Mouse (Mus musculus) limb, embryonic 11.5 days (tissue): Measurements from ENCODE around the gene Cfap73. TPM values are rescaled to one million over a fixed set of nuclear protein-coding genes. Genes with fewer than 3 reads are reported as not detected.
A peak's percentile ranks its signal among the peaks of the same experiment; 100 is the strongest.

Experiments
- ATAC-seq: fragments of 200-750 bp; cut with Nextera tagmentation; 2 replicates; pipeline ENCODE4 v1.8.0; 2017; ENCODE audit warnings: low read depth; ENCODE audit not compliant: insufficient number of reproducible peaks, low FRiP score, low TSS enrichment
- DNase-seq: peaks from one replicate; pipeline ENCODE4 v3.0.0-alpha.2; 2015; ENCODE audit warnings: low spot score
- H3K27ac ChIP-seq: fragments of 300-500 bp; sonication (generic); replicated peaks from 2 replicates; pipeline ENCODE4 v1.5.1; 2014; ENCODE audit warnings: low read depth, mild to moderate bottlenecking, low read length
- H3K27me3 ChIP-seq: fragments of 300-500 bp; sonication (generic); 2 replicates; pipeline ENCODE4 v1.6.1; 2014; ENCODE audit warnings: mild to moderate bottlenecking, low read length, mixed read lengths; ENCODE audit not compliant: control insufficient read depth, insufficient read depth
- H3K36me3 ChIP-seq: fragments of 300-500 bp; sonication (generic); 2 replicates; pipeline ENCODE4 v1.6.1; 2014; ENCODE audit warnings: mild to moderate bottlenecking, low read length, moderate library complexity, mixed read lengths; ENCODE audit not compliant: control insufficient read depth, insufficient read depth
- H3K4me1 ChIP-seq: fragments of 300-500 bp; sonication (generic); 2 replicates; pipeline ENCODE4 v1.6.1; 2014; ENCODE audit warnings: low read length, mixed read lengths; ENCODE audit not compliant: control insufficient read depth, insufficient read depth
- H3K4me2 ChIP-seq: fragments of 300-500 bp; sonication (generic); 2 replicates; pipeline ENCODE4 v1.6.1; 2014; ENCODE audit warnings: low read depth, mild to moderate bottlenecking, moderate library complexity; ENCODE audit not compliant: severe bottlenecking
- H3K4me3 ChIP-seq: fragments of 300-500 bp; sonication (generic); 2 replicates; pipeline ENCODE4 v1.5.1; 2014; ENCODE audit warnings: low read depth, low read length
- H3K9ac ChIP-seq: fragments of 300-500 bp; sonication (generic); 2 replicates; pipeline ENCODE4 v1.6.1; 2014; ENCODE audit warnings: mild to moderate bottlenecking, low read length
- H3K9me3 ChIP-seq: fragments of 300-500 bp; sonication (generic); 2 replicates; pipeline ENCODE4 v1.6.1; 2016; ENCODE audit warnings: low read length; ENCODE audit not compliant: control insufficient read depth
- WGBS: fragments of 180-500 bp; shearing (Covaris S2); extraction: QIAGEN DNeasy Blood & Tissue Kit; methylation state at CpG from one replicate; pipeline ENCODE4 v1.1.7; 2014; 5-methylcytosine and 5-hydroxymethylcytosine counted together
- polyA plus RNA-seq: library from polyadenylated mRNA; unstranded; fragments of >200 nt; fragmentation: Nextera tagmentation; extraction: Ambion mirVana; gene quantifications from 2 replicates; pipeline ENCODE4 v1.2.1, GENCODE M21; 2014

The Cfap73 gene
- polyA plus RNA-seq, 1 experiment from 2014 or later, result not detected

GRCm38 (mm10) chr5:120651230-120651629 lies 17.2 kb upstream of the Cfap73 start:
- Histone ChIP-seq H3K4me3 (no peak overlapping the region), H3K27me3 (peaks cover 35% of the 10 kb centered on the region), H3K27ac (no peak overlapping the region), H3K9ac (no peak overlapping the region), H3K4me2 (no peak overlapping the region), H3K4me1 (peaks cover 7% of the 10 kb centered on the region; the same call in 1 of the 2 replicates), H3K36me3 (no peaks in the 10 kb centered on the region), H3K9me3 (no peaks in the 10 kb centered on the region)
- ATAC-seq (no peak), DNase-seq (no peak)
- 73% methylated on average over 5 of the region's 5 CpGs for WGBS

GRCm38 (mm10) chr5:120649938-120650337 lies 15.9 kb upstream of the Cfap73 start:
- H3K9ac ChIP-seq, result no peak overlapping the region

GRCm38 (mm10) chr5:120649374-120649933 lies 15.4 kb upstream of the Cfap73 start:
- Histone ChIP-seq H3K4me2 (no peak overlapping the region; the same call in 1 of the 2 replicates), H3K27me3 (peaks cover 35% of the 10 kb centered on the region), H3K4me1 (peaks cover 7% of the 10 kb centered on the region; the same call in 1 of the 2 replicates), H3K9ac (no peak overlapping the region), H3K36me3 (no peaks in the 10 kb centered on the region), H3K9me3 (no peaks in the 10 kb centered on the region), H3K4me3 (0 out of 2 replicates have a peak overlapping the region, but pooled peaks have one; percentile 8), H3K27ac (no peak overlapping the region)
- ATAC-seq (no peak), DNase-seq (no peak)
- 5% methylated on average over 21 of the region's 21 CpGs for WGBS

More at GRCm38 (mm10) chr5:120649938-120650337, 15.9 kb upstream of the Cfap73 start:
- Histone ChIP-seq H3K4me2 (no peak overlapping the region), H3K36me3 (no peaks in the 10 kb centered on the region), H3K9me3 (no peaks in the 10 kb centered on the region), H3K4me1 (peaks cover 7% of the 10 kb centered on the region; the same call in 1 of the 2 replicates), H3K4me3 (no peak overlapping the region), H3K27ac (no peak overlapping the region), H3K27me3 (peaks cover 35% of the 10 kb centered on the region)
- DNase-seq (no peak), ATAC-seq (no peak)
- 23% methylated on average over 13 of the region's 13 CpGs for WGBS

GRCm38 (mm10) chr5:120648569-120649373 lies 14.7 kb upstream of the Cfap73 start, which contains the start of gene Rasal1:
Rasal1 (plus strand) TSS chr5:120648812.
- Histone ChIP-seq H3K9me3 (no peaks in the 10 kb centered on the region), H3K9ac (no peak within 1 kb of the TSS), H3K27me3 (peaks cover 35% of the 10 kb centered on the region), H3K4me2 (peak within 1 kb of the TSS; percentile 28; the same call in 1 of the 2 replicates), H3K36me3 (no peaks in the 10 kb centered on the region), H3K27ac (no peak within 1 kb of the TSS), H3K4me1 (peaks cover 7% of the 10 kb centered on the region; the same call in 1 of the 2 replicates), H3K4me3 (0 out of 2 replicates have a peak within 1 kb of the TSS, but pooled peaks have one; percentile 8)
- ATAC-seq (peak; percentile 67; the same call in 1 of the 2 replicates), DNase-seq (peak; percentile 53)
- WGBS, result 1% methylated on average over 51 of the region's 53 CpGs

GRCm38 (mm10) chr5:120647814-120648491 lies 13.9 kb upstream of the Cfap73 start:
- no peak overlapping the region for H3K4me3 ChIP-seq
- no peak overlapping the region for H3K27ac ChIP-seq
- no peak for ATAC-seq
- no peak overlapping the region for H3K9ac ChIP-seq
- H3K4me2 ChIP-seq, result no peak overlapping the region
- H3K36me3 ChIP-seq, result no peaks in the 10 kb centered on the region
- peaks cover 35% of the 10 kb centered on the region for H3K27me3 ChIP-seq
- no peaks in the 10 kb centered on the region for H3K9me3 ChIP-seq
- peaks cover 7% of the 10 kb centered on the region; the same call in 1 of the 2 replicates for H3K4me1 ChIP-seq
- DNase-seq, result no peak
- WGBS, result 39% methylated on average over 12 of the region's 12 CpGs

- no peak overlapping the region for H3K27ac ChIP-seq
Observed at GRCm38 (mm10) chr5:120647361-120647760, 13.3 kb upstream of the Cfap73 start.

GRCm38 (mm10) chr5:120645851-120646250 lies 11.8 kb upstream of the Cfap73 start:
- peaks cover 34% of the 10 kb centered on the region for H3K27me3 ChIP-seq
- no peak for DNase-seq
- H3K36me3 ChIP-seq, result no peaks in the 10 kb centered on the region
- H3K27ac ChIP-seq, result no peak overlapping the region
- no peaks in the 10 kb centered on the region for H3K9me3 ChIP-seq
- WGBS, result 66% methylated on average over 6 of the region's 6 CpGs
- no peak overlapping the region for H3K4me2 ChIP-seq
- no peak overlapping the region for H3K4me3 ChIP-seq
- H3K4me1 ChIP-seq, result peaks cover 7% of the 10 kb centered on the region; the same call in 1 of the 2 replicates
- no peak for ATAC-seq
- H3K9ac ChIP-seq, result no peak overlapping the region

More at GRCm38 (mm10) chr5:120647361-120647760, 13.3 kb upstream of the Cfap73 start:
- Histone ChIP-seq H3K4me3 (no peak overlapping the region), H3K4me1 (peaks cover 7% of the 10 kb centered on the region; the same call in 1 of the 2 replicates), H3K36me3 (no peaks in the 10 kb centered on the region), H3K4me2 (no peak overlapping the region), H3K9me3 (no peaks in the 10 kb centered on the region), H3K27me3 (peaks cover 35% of the 10 kb centered on the region), H3K9ac (no peak overlapping the region)
- 87% methylated on average over 4 of the region's 4 CpGs for WGBS
- DNase-seq (no peak), ATAC-seq (no peak)

GRCm38 (mm10) chr5:120644227-120644626 lies 10.2 kb upstream of the Cfap73 start:
- Histone ChIP-seq H3K4me3 (no peak overlapping the region), H3K9ac (no peak overlapping the region), H3K4me2 (no peak overlapping the region), H3K27ac (no peak overlapping the region), H3K4me1 (peaks cover 7% of the 10 kb centered on the region; the same call in 1 of the 2 replicates), H3K36me3 (no peaks in the 10 kb centered on the region), H3K27me3 (peaks cover 19% of the 10 kb centered on the region), H3K9me3 (no peaks in the 10 kb centered on the region)
- 80% methylated on average over 3 of the region's 3 CpGs for WGBS
- no peak for ATAC-seq
- no peak for DNase-seq
